Mouse (Mus musculus): ENCODE data around the gene Nek6. TPM values are rescaled to one million over a fixed set of nuclear protein-coding genes. Genes with fewer than 3 reads are reported as not detected.

Gene Nek6
- 18.9 and 20.2 TPM in 2 replicates for polyA plus RNA-seq (2012; rRNA removed)

- peak; percentile 65 for DNase-seq (ENCODE audit: low spot score)
These were observed at the start of gene Nek6 for GRCm38 (mm10) chr2:38511487-38512307. Gene Nek6, plus strand, starts transcription at chr2:38511643.

DNA sequence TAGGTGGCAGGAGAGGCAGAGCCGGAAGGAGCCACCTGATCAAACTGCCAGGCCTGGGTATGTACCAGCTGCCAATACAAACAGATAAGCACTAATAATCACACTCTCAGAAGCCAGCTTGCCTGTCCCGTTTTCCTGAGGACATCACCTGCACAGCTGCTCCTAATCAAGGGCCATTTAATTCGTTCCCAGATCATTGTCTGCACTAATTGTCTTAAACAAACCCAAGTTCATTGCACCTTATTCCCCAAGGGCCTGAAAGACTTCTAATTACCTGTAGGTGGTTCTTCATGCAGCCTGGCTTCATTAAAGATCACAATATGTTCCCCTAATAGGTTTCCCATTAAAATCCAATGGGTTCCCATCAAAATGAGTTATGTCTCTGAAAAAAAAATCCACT, 49.1 kb upstream of the Nek6 start:
- no peak for DNase-seq (ENCODE audit: low spot score)

- no peak for DNase-seq (ENCODE audit: low spot score)
These were observed 42.6 kb upstream of the Nek6 start for GRCm38 (mm10) chr2:38468845-38469244.

DNA sequence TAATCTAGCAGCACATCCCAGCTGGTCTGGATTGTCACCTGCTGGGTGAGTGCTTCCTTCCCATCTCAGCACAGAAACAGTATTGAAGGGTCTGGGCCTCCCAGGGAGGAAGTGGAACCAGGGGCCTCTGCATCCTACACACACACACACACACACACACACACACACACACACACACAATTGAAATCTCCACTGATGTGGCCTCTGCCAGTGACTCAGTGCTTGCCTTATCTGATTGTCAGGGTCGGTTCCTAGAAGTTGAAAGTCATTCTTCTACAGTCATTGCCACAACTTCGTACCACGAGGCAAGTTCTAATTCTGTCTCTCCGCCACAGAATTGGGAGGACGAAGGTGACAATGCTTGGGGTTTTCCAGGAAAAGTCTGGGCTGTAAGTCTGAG, 39.7 kb upstream of the Nek6 start:
- no peak for DNase-seq (ENCODE audit: low spot score)

- no peak for DNase-seq (ENCODE audit: low spot score)
These were observed 38.6 kb upstream of the Nek6 start for GRCm38 (mm10) chr2:38472829-38473228.

GRCm38 (mm10) chr2:38476871-38477496, 34.5 kb upstream of the Nek6 start:
- no peak for DNase-seq (ENCODE audit: low spot score)

- no peak for DNase-seq (ENCODE audit: low spot score)
These were observed 34.0 kb upstream of the Nek6 start for GRCm38 (mm10) chr2:38477497-38477873.

DNA sequence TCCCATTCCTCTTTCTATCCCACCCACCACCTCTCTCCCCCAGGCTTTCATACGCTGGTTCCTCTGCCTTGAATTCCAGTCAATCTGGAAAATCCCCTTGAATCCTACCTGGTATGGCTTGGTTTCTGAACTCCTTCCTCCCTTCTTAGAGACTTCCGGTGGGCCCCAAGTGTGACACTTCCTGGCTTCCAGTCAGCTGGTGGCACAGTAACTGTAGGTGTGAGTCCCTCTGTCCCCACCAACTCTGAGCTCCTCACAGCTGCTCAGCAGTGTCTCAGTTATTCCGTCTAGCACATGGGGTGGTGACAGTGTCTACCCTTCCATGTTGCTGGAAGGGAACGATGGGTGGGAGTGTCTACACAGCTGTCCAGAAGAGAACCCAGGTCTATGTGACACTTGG, 32.8 kb upstream of the Nek6 start:
- DNase-seq (ENCODE audit: low spot score), result no peak

DNA sequence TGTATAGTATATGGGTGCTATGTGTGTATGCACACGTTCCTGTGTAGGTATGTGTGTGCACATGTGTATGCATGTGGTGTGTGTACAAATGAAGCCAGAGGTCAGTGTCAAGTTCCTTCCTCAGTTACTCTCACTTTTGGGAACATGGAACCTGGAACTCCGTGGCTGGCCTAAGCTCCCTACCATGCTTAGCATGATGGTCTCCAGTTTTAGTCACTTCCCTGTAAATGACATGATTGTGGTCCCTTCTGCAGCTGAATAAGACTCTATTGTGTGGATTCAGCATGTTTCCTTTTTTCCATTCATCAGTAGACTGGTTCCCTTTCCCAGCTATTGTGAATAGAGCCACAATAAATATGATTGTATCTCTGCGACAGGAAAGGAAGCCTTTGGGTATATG, 31.9 kb upstream of the Nek6 start:
- no peak for DNase-seq (ENCODE audit: low spot score)

DNA sequence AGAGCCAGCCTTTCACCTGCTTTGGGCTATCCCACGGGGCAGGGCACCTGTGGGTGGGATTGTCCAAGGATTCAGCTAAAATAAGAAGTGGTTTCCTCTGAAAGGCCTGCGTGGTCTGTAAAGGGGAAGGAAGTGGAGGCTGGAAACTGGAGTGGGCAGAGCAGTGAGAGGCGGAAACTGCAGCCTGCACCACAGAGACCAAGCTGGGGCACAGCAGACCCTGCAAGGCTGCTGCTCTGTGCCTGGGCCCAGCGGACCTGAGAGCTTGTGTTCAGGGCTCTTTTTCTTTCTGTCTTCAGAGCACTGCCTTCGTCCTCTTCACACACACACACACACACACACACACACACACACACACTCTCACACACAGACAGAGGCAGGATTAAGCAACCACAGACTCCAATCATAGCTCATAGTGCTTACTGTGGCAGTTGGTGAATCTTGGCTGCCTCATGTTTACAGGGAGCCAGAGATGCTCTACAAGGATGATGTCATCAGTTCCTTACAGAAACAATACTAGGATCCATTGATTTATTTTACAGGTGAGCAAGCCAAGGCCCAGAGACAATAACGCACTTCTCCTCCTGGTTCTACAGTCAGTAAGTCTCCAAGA, 30.2 kb upstream of the Nek6 start:
- no peak for DNase-seq (ENCODE audit: low spot score)

GRCm38 (mm10) chr2:38482122-38482521, 29.3 kb upstream of the Nek6 start:
- no peak for DNase-seq (ENCODE audit: low spot score)

- DNase-seq (ENCODE audit: low spot score), result no peak
These were observed 28.3 kb upstream of the Nek6 start for GRCm38 (mm10) chr2:38483058-38483704.

DNA sequence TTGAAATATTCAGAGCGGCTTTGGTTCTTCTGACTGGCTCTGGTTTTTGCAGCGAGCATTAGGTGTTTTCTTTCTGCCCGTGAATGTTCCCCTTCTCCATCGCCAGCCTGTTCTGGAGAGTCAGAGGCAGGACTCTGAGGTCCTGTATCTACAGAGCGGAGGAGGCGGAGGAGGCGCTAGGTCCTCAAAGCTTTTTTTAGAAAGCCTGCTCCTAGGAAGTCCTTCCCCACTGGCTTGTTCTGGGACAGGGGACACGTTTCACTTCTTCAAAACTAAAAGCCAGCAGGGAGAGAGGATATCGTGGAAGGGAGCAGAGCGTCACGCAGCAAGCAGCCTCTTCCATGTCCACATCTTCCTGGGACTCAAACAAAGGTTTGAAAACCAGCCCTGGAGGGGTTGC, 26.9 kb upstream of the Nek6 start:
- DNase-seq (ENCODE audit: low spot score), result no peak

DNA sequence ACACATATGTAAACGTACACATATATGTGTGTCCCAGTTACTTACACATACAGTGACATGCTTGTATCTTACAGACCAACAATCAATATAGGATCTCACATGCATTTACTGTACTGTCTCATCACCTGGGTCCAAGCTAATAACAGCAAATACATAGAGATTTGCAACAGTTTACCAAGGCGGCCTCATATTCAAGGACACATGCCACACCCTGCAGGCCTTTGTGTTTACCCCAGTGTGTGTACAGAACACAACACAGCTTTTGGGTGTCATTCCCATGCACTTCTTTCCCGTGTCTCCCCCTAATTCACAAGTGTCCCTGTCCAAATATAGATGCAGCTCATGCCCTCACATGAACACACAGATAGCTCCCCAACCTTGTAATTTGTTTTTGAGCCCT, 26.0 kb upstream of the Nek6 start:
- no peak for DNase-seq (ENCODE audit: low spot score)

DNA sequence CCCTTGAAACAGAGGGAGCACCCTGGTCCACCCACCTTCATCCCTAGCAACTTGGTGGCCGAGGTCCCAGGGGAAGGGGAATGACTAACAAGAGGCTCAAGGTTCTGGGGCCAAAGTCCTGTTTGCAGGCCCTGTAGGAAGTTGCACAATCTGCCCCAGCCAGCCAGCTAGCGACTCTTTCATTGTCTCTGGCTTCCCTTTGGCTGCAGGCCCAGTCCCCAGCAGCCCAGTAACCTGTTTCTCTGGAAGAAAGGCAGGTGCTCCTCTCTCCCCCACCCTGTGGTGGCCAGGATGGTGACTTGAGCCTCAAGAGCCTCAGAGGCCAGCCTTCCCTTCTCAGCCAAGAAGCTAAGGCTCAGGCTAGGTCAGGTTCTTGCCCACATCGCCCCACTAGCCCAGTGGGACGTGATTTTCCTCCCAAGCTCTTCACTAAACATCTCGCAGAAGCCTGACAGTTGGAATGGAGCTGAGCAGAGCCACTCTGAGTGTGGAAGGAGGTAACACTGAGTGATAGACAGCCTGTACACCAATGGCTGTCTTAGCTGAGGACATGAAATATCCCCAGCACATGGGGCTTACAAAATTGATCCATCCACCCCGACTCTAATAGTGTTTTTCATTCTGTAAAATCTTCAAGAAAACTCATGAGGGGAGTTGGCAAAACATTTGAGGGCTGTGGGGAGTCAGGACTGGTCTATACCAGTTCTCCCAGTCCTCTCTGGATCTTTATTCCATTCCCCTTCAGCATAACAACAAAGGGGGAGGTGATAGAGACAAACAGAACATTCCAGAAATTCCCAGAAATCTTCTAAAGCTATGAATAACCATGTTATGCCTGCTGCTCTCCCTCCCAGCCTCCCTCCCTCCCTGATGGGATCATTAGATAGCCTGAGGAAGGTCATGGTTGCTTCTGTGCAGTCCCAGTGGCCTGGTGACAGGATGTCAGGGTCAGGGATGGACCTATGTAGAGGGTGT, 25.2 kb upstream of the Nek6 start:
- DNase-seq (ENCODE audit: low spot score), result peak; percentile 46

DNA sequence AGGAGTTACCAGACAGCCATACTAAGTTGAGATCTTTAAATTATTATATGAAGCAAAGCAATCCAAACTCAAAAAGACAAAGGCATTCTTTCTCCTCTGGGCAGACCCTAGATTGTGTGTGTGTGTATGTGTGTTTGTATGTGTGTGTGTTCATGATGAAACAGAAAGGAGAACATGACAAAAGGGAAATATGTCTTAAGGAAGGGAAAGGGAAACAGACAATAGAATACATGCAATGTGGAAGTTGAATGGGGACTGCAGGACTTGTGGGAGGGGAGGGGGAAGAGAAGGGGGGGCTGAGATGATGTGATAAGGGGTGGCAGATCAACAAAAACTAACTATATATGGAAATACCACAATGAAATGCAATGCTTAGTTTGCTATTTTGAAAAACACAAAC, 13.8 kb upstream of the Nek6 start:
- DNase-seq (ENCODE audit: low spot score), result no peak

- DNase-seq (ENCODE audit: low spot score), result no peak
These were observed 9.8 kb upstream of the Nek6 start for GRCm38 (mm10) chr2:38501606-38502005.

GRCm38 (mm10) chr2:38502123-38502522, 9.3 kb upstream of the Nek6 start:
- no peak for DNase-seq (ENCODE audit: low spot score)

- DNase-seq (ENCODE audit: low spot score), result no peak
These were observed 8.7 kb upstream of the Nek6 start for GRCm38 (mm10) chr2:38502747-38503146.

GRCm38 (mm10) chr2:38504311-38504710, 7.1 kb upstream of the Nek6 start:
- DNase-seq (ENCODE audit: low spot score), result no peak

- no peak for DNase-seq (ENCODE audit: low spot score)
These were observed 4.3 kb upstream of the Nek6 start for GRCm38 (mm10) chr2:38507181-38507580.
